Mouse (Mus musculus) forelimb bud, embryonic 11.5 days (tissue): ENCODE measurements around the gene Cnst.
A peak's percentile ranks its signal among the peaks of the same experiment; 100 is the strongest.

ENCODE experiments used
- DNase-seq: peaks from one replicate; pipeline ENCODE4 v3.0.0-alpha.2; 2012; ENCODE audit warnings: low read depth, low spot score

Cnst gene

GRCm38 (mm10) chr1:179553197-179553948, 7.2 kb downstream of the Cnst start:
- no peak for DNase-seq

GRCm38 (mm10) chr1:179553949-179554347, 7.8 kb downstream of the Cnst start:
- no peak for DNase-seq

GRCm38 (mm10) chr1:179556921-179557320, 10.8 kb downstream of the Cnst start:
- no peak for DNase-seq

GRCm38 (mm10) chr1:179559446-179560194, 13.4 kb downstream of the Cnst start:
- DNase-seq, result no peak

GRCm38 (mm10) chr1:179560845-179561430, 14.8 kb downstream of the Cnst start:
- no peak for DNase-seq

- no peak for DNase-seq
These were observed 17.0 kb downstream of the Cnst start for GRCm38 (mm10) chr1:179563211-179563610.

- no peak for DNase-seq
These were observed 17.8 kb downstream of the Cnst start for GRCm38 (mm10) chr1:179563926-179564325.

GRCm38 (mm10) chr1:179567558-179567957, 21.4 kb downstream of the Cnst start:
- DNase-seq, result no peak

GRCm38 (mm10) chr1:179568690-179569398, 22.7 kb downstream of the Cnst start:
- DNase-seq, result no peak

GRCm38 (mm10) chr1:179570482-179570881, 24.3 kb downstream of the Cnst start:
- no peak for DNase-seq

GRCm38 (mm10) chr1:179571686-179572085, 25.5 kb downstream of the Cnst start:
- DNase-seq, result no peak

- DNase-seq, result no peak
These were observed 27.6 kb downstream of the Cnst start for GRCm38 (mm10) chr1:179573650-179574206.

GRCm38 (mm10) chr1:179578625-179579024, 32.5 kb downstream of the Cnst start:
- no peak for DNase-seq

GRCm38 (mm10) chr1:179580200-179580599, 34.0 kb downstream of the Cnst start:
- no peak for DNase-seq

GRCm38 (mm10) chr1:179581422-179581821, 35.3 kb downstream of the Cnst start:
- DNase-seq, result no peak

GRCm38 (mm10) chr1:179582021-179582433, 35.9 kb downstream of the Cnst start:
- peak; percentile 24 for DNase-seq

- no peak for DNase-seq
These were observed 36.9 kb downstream of the Cnst start for GRCm38 (mm10) chr1:179583090-179583489.

- no peak for DNase-seq
These were observed 38.0 kb downstream of the Cnst start for GRCm38 (mm10) chr1:179584220-179584619.

- DNase-seq, result no peak
These were observed 39.5 kb downstream of the Cnst start for GRCm38 (mm10) chr1:179585646-179586045.

GRCm38 (mm10) chr1:179586430-179587095, 40.4 kb downstream of the Cnst start:
- DNase-seq, result no peak

GRCm38 (mm10) chr1:179588230-179588629, 42.1 kb downstream of the Cnst start:
- DNase-seq, result no peak
